Mouse (Mus musculus) embryonic facial prominence, embryonic 14.5 days (tissue): Measurements from ENCODE around the gene Wdfy2. TPM values are rescaled to one million over a fixed set of nuclear protein-coding genes. Genes with fewer than 3 reads are reported as not detected.
A peak's percentile ranks its signal among the peaks of the same experiment; 100 is the strongest.

ENCODE experiments used
- ATAC-seq: fragments of 200-750 bp; cut with Nextera tagmentation; 2 replicates; pipeline ENCODE4 v1.8.0; 2017; ENCODE audit warnings: low read depth, moderate number of reproducible peaks, moderate TSS enrichment
- DNase-seq: peaks from one replicate; pipeline ENCODE4 v3.0.0-alpha.2; 2015; ENCODE audit warnings: low spot score
- H3K27ac ChIP-seq: fragments of 300-500 bp; sonication (generic); replicated peaks from 2 replicates; pipeline ENCODE4 v1.5.1; 2014; ENCODE audit warnings: low read depth, mild to moderate bottlenecking, low read length, moderate library complexity
- H3K27me3 ChIP-seq: fragments of 300-500 bp; sonication (generic); replicated peaks from 2 replicates; pipeline ENCODE4 v1.6.1; 2014; ENCODE audit warnings: low read length; ENCODE audit not compliant: control insufficient read depth, insufficient read depth
- H3K36me3 ChIP-seq: fragments of 300-500 bp; sonication (generic); 2 replicates; pipeline ENCODE4 v1.6.1; 2014; ENCODE audit warnings: low read length, mixed read lengths; ENCODE audit not compliant: control insufficient read depth, insufficient read depth
- H3K4me1 ChIP-seq: fragments of 300-500 bp; sonication (generic); 2 replicates; pipeline ENCODE4 v1.6.1; 2014; ENCODE audit warnings: antibody characterized with exemption, low read length; ENCODE audit not compliant: control insufficient read depth, insufficient read depth
- H3K4me2 ChIP-seq: fragments of 300-500 bp; sonication (generic); 2 replicates; pipeline ENCODE4 v1.6.1; 2014; ENCODE audit warnings: low read depth, mild to moderate bottlenecking, low read length, moderate library complexity, mixed read lengths
- H3K4me3 ChIP-seq: fragments of 300-500 bp; sonication (generic); 2 replicates; pipeline ENCODE4 v1.5.1; 2014; ENCODE audit warnings: low read depth, mild to moderate bottlenecking, low read length
- H3K9ac ChIP-seq: fragments of 300-500 bp; sonication (generic); 2 replicates; pipeline ENCODE4 v1.6.1; 2014; ENCODE audit warnings: low read depth, mild to moderate bottlenecking, low read length, moderate library complexity, mixed read lengths
- H3K9me3 ChIP-seq: fragments of 300-500 bp; sonication (generic); 2 replicates; pipeline ENCODE4 v1.6.1; 2016; ENCODE audit warnings: low read length; ENCODE audit not compliant: control insufficient read depth
- WGBS: fragments of 180-500 bp; shearing (Covaris S2); extraction: QIAGEN DNeasy Blood & Tissue Kit; methylation state at CpG from one replicate; pipeline ENCODE4 v1.1.7; 2014; 5-methylcytosine and 5-hydroxymethylcytosine counted together
- polyA plus RNA-seq: library from polyadenylated mRNA; unstranded; fragments of >200 nt; fragmentation: Nextera tagmentation; extraction: Ambion mirVana; gene quantifications from 2 replicates; pipeline ENCODE4 v1.2.1, GENCODE M21; 2014

The Wdfy2 gene
- polyA plus RNA-seq, 1 experiment from 2014 or later = 11.6 TPM

DNA sequence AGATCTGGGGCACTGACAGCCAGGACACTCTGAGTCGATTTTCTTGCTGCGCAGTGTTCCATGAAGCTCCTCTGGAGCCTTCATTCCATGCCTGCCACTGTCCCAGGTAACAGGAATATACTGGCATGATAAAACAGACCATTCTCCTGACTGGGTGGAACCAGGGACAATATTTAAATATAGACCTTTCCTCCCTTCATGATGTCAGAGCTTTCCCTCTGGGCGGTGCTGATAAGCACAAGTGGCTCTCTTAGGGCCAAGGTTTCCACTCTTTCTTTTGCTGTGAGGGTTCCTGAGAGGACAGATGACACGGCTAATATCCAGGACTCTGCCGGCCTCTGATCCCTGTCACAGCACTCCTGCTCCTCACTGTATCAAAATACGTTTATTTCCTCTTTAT lies 40.6 kb downstream of the Wdfy2 start:
- no peaks in the 10 kb centered on the region for H3K36me3 ChIP-seq
- no peaks in the 10 kb centered on the region for H3K9me3 ChIP-seq
- DNase-seq = no peak
- no peak overlapping the region for H3K27ac ChIP-seq
- H3K4me1 ChIP-seq = peaks cover 17% of the 10 kb centered on the region
- no peak overlapping the region for H3K4me3 ChIP-seq
- H3K27me3 ChIP-seq = no peaks in the 10 kb centered on the region
- no peak for ATAC-seq
- no peak overlapping the region for H3K4me2 ChIP-seq
- 79% methylated on average over 6 of the region's 6 CpGs for WGBS
- H3K9ac ChIP-seq = no peak overlapping the region

DNA sequence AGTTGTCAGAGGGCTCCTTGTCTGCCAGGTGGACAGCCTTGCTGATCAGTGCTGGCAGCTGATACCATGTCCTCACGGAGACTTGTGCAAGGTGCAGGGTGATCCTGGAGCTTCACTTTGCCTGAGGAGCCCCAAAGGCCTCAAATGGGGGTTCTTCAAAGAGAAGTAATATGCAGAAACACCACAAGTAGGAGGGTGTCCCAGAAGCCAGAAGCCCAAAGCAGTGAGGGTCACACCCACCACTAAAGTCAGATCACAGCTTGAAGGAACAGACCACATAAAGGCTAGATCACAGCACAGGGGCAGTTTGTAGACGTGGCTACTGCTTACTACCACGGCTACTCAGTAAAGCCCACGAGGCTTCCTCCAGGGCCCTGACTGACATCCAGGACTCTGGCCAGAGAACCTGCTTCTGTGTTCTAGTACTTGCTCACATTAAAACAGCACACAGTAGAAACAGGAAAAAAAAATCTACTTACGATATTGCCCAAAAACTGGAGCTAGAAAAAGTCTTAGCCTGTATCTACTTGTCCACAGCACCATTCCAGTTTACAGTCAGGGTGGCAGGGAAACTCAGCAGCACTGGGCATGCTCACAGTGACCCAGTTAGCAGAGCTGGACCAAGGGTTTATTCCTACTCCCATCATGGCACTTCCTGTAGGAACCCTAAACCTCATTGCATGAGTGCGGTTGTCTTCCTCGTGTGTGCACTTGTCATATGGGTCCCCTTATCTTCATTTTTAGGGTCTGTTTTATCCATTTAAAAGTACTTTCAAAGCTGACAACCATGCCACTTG lies 41.4 kb downstream of the Wdfy2 start:
- H3K9ac ChIP-seq = no peak overlapping the region
- H3K36me3 ChIP-seq = no peaks in the 10 kb centered on the region
- 63% methylated on average over 7 of the region's 7 CpGs for WGBS
- no peak overlapping the region for H3K4me3 ChIP-seq
- DNase-seq = no peak
- peaks cover 17% of the 10 kb centered on the region for H3K4me1 ChIP-seq
- no peaks in the 10 kb centered on the region for H3K27me3 ChIP-seq
- ATAC-seq = no peak
- no peak overlapping the region for H3K4me2 ChIP-seq
- 0 out of 2 replicates have a peak overlapping the region, but pooled peaks have one; percentile 64 for H3K27ac ChIP-seq
- no peaks in the 10 kb centered on the region for H3K9me3 ChIP-seq

GRCm38 (mm10) chr14:62879497-62879896 lies 42.0 kb downstream of the Wdfy2 start:
- Histone ChIP-seq H3K9me3 (no peaks in the 10 kb centered on the region), H3K9ac (no peak overlapping the region), H3K4me1 (peaks cover 17% of the 10 kb centered on the region), H3K4me3 (no peak overlapping the region), H3K36me3 (no peaks in the 10 kb centered on the region), H3K4me2 (no peak overlapping the region), H3K27ac (peak overlapping the region; percentile 64; the same call in 1 of the 2 replicates), H3K27me3 (no peaks in the 10 kb centered on the region)
- WGBS = 16% methylated on average over 5 of the region's 5 CpGs
- DNase-seq = peak; percentile 89
- ATAC-seq = peak; percentile 80

DNA sequence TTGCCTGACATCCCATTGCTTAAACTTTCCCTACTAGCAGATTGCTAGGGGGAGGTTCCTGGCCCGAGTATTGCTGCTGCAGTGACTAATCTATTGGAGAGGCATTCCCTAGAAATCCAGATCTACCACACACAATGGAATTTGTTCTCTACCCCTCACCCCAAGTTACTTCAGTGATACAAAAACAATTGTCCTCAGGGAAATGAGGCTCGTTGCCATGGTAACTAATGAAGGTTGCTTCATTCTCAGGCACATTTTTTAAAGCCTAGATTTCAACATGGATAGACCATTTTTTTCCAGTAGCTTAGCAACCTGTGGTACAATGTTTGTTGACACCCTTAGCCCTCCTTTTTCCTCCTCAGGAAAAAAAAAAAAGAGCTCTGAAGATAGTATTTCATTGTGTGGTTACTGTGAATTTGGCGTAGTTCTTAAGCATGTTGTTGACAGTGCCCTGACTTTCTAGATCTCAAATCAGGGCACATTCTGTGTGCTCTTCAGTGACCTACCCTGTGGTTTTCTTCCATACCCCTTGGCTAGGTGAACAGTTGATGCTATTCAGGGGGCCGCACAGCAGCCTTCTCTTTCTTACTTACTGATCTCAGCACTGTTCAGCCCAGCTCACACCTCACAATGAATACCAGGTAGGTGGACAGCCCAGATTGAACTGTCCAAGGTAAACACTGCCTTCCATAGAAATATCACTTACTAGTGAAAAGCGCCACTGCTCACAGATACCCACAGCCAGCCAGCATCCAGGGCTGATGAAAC lies 42.8 kb downstream of the Wdfy2 start:
- no peaks in the 10 kb centered on the region for H3K27me3 ChIP-seq
- H3K36me3 ChIP-seq = no peaks in the 10 kb centered on the region
- ATAC-seq (peak; percentile 68; the same call in 1 of the 2 replicates), DNase-seq (peak; percentile 88)
- no peak overlapping the region for H3K9ac ChIP-seq
- no peak overlapping the region for H3K4me2 ChIP-seq
- no peaks in the 10 kb centered on the region for H3K9me3 ChIP-seq
- WGBS = 50% methylated on average over 5 of the region's 5 CpGs
- H3K27ac ChIP-seq = peak overlapping the region; percentile 64
- H3K4me1 ChIP-seq = peaks cover 17% of the 10 kb centered on the region
- H3K4me3 ChIP-seq = no peak overlapping the region

GRCm38 (mm10) chr14:62882061-62882614 lies 44.7 kb downstream of the Wdfy2 start:
- DNase-seq = no peak
- no peak overlapping the region for H3K4me3 ChIP-seq
- no peak for ATAC-seq
- no peak overlapping the region for H3K9ac ChIP-seq
- H3K4me2 ChIP-seq = no peak overlapping the region
- H3K27ac ChIP-seq = no peak overlapping the region
- H3K4me1 ChIP-seq = peaks cover 17% of the 10 kb centered on the region
- H3K36me3 ChIP-seq = no peaks in the 10 kb centered on the region
- no peaks in the 10 kb centered on the region for H3K9me3 ChIP-seq
- 30% methylated on average over 4 of the region's 4 CpGs for WGBS
- no peaks in the 10 kb centered on the region for H3K27me3 ChIP-seq

- Histone ChIP-seq H3K4me3 (no peak overlapping the region), H3K9me3 (no peaks in the 10 kb centered on the region), H3K4me2 (no peak overlapping the region), H3K27me3 (no peaks in the 10 kb centered on the region), H3K36me3 (no peaks in the 10 kb centered on the region), H3K4me1 (peaks cover 17% of the 10 kb centered on the region), H3K27ac (no peak overlapping the region), H3K9ac (no peak overlapping the region)
- ATAC-seq = no peak
- DNase-seq = no peak
- WGBS = 38% methylated on average over 1 of the region's 1 CpGs
These were observed 46.1 kb downstream of the Wdfy2 start for GRCm38 (mm10) chr14:62883551-62883950.

GRCm38 (mm10) chr14:62884171-62884570 lies 46.7 kb downstream of the Wdfy2 start:
- no peaks in the 10 kb centered on the region for H3K9me3 ChIP-seq
- H3K4me1 ChIP-seq = peaks cover 15% of the 10 kb centered on the region
- H3K9ac ChIP-seq = 0 out of 2 replicates have a peak overlapping the region, but pooled peaks have one; percentile 3
- H3K27ac ChIP-seq = no peak overlapping the region
- DNase-seq (no peak), ATAC-seq (no peak)
- H3K4me3 ChIP-seq = no peak overlapping the region
- WGBS = 40% methylated on average over 5 of the region's 5 CpGs
- no peaks in the 10 kb centered on the region for H3K36me3 ChIP-seq
- no peaks in the 10 kb centered on the region for H3K27me3 ChIP-seq
- no peak overlapping the region for H3K4me2 ChIP-seq

DNA sequence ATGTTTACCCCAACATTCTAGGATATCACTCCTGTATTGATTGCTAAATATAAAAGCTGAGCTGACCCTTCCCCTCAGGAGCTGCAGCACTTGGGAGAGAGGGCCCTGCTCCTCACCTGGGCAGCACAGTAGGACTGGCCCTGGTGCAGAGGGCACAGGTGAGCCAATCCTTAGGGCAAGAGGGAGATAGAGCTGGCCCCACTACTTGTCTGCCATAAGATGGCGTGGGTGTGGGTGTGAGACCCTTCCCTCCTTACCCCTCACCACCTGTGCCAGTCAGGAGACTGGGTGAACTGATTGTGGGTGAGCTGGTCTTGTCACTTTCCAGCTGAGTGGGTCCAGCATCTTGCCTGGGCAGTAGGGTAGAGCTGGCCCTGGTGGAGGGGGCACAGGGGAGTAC lies 47.2 kb downstream of the Wdfy2 start:
- Histone ChIP-seq H3K4me1 (peaks cover 13% of the 10 kb centered on the region), H3K4me2 (no peak overlapping the region), H3K9ac (no peak overlapping the region), H3K4me3 (no peak overlapping the region), H3K27me3 (no peaks in the 10 kb centered on the region), H3K9me3 (no peaks in the 10 kb centered on the region), H3K27ac (no peak overlapping the region), H3K36me3 (no peaks in the 10 kb centered on the region)
- WGBS = 67% methylated on average over 1 of the region's 1 CpGs
- no peak for ATAC-seq
- no peak for DNase-seq
